Mouse (Mus musculus): ENCODE measurements around the gene Mrm1.
A peak's percentile ranks its signal among the peaks of the same experiment; 100 is the strongest.

- TF ChIP-seq CTCF (IDR thresholded peaks at IDR 0.05; ENCODE audit: borderline replicate concordance, control insufficient read depth, extremely low read depth, insufficient read depth, low read length, poor library complexity) (peak; percentile 76; the same call in 1 of the 2 replicates), POLR2A (IDR thresholded peaks at IDR 0.05; ENCODE audit: control insufficient read depth, extremely low read depth, insufficient read depth, low read length, poor library complexity) (no peak)
Observed at GRCm38 (mm10) chr11:84794496-84795113, 24.7 kb downstream of the Mrm1 start.

Measured in thymus, adult 2 months (tissue).